Mouse (Mus musculus) adrenal gland, postnatal 25 days (tissue): Measurements from ENCODE around the gene Apobec1. TPM values are rescaled to one million over a fixed set of nuclear protein-coding genes. Genes with fewer than 3 reads are reported as not detected.
"Not testable (repeated sequence)": the region's sequence is repeated elsewhere in the genome, so short reads cannot be mapped to it uniquely, and the experiment has no call there.

Experiments used
- DNase-seq: peaks from one replicate; pipeline ENCODE4 v3.0.0; 2021; ENCODE audit warnings: mixed read lengths
- total RNA-seq: library from RNA; stranded (reverse); gene quantifications from 2 replicates; pipeline ENCODE4 v1.2.3, GENCODE M21; 2021

Gene Apobec1
- total RNA-seq, 1 experiment from 2014 or later: 8.7 TPM

DNA sequence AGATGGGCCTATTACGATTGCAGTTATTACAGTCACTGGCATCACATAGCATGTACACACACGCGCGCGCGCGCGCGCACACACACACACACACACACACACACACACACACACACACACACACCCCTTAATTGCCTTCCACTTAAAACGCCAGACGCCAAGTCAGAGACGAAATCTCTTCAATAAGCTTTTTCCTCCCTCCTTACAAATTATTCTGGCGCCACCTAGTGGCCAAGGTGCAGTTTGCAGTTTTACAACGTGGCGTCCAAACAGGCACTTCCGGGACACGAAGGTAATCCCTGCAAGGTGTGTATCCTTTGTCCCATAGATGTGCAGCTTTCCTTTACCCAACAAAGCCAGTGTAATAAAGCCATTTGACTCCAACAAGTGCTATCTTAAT lies 41.8 kb downstream of the Apobec1 start:
- peak; percentile 67 for DNase-seq

DNA sequence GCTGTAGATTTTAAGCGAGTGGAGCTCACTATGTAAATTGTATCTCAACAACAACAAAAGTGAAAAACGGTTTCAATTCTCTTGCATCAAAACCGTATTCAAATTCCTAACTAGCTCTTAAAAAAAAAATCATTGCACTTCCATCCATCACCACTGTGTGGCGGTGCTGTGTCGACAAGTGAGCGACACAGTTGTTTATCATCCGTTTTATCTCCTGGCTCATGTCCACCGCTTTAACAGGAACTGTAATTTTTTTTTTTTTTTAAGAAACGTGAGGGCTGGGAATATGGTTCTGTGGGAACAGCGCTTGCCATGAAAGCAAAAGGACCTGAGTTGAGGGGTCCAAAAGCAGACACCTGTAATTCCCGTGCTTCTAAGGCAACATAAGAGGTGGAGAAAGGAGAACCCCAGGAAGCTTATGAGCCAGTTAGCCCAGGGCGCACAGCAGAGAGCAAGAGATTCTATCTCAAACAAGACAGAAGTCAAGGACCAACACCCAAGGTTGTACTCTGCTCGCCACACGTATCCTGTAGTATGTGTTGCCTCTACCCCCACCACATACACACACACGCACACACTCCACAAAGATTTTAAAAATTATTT lies 45.2 kb downstream of the Apobec1 start:
- peak; percentile 48 for DNase-seq

DNA sequence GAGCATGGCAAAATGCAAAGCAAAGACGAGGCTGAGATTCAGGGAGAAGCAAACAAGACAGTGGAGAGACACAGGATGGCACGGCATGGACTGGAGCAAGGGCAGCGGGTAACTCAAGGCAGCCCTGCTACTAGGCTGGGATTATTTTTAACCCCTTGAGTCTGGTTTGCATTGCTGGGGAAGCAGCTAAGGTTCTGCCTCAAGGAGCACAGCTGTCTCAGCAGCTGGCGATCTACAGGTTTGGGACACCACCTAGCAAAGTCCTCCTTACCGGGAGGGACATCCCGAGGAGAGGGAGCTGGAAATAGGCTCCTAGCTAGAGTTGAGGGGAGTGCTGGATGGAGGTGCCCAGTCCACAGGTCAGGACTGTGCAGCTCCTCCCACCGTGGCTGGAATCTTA lies 47.0 kb downstream of the Apobec1 start:
- DNase-seq: no peak

DNA sequence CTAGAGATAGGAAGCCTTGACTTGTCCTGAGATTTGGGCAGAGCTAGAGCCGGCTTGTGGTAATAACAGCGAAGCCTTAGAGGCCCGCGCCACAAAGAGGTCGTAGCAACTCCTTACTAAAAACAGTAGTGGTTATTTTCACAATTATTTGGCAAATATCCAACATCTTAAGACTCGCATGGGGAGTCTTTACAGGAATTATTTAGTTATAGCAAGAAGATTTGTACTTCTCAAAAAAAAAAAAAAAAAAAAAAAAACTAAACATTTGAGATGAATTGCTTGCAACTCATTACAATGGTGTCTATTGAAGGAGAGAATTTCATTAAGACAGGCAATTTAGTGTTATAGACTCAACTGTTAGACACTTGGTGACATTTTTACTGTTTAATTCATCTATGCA lies 48.1 kb downstream of the Apobec1 start:
- no peak for DNase-seq

DNA sequence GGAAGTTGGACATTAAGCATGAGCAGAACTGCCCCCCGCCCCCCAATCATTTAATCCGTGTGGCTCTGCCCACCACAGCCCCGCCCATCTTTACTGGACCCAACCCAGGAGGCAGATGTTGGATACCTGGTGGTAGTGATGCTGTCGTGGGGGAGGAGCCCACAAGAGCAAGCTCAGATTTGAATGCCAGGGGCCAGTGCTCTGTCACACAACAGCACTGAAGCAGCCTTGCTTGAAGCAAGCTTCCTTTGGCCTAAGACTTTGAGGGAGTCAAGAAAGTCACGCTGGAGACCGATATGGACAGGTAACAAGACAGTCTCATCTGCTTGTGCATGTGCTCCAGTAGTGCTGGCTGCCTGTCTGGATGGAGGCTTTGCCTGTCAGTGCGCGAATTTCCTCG lies 48.6 kb downstream of the Apobec1 start, which contains the start of gene Aicda:
Gene Aicda (plus strand): TSS at position 196 of the 400 bp plus-strand sequence.
- no peak for DNase-seq

DNA sequence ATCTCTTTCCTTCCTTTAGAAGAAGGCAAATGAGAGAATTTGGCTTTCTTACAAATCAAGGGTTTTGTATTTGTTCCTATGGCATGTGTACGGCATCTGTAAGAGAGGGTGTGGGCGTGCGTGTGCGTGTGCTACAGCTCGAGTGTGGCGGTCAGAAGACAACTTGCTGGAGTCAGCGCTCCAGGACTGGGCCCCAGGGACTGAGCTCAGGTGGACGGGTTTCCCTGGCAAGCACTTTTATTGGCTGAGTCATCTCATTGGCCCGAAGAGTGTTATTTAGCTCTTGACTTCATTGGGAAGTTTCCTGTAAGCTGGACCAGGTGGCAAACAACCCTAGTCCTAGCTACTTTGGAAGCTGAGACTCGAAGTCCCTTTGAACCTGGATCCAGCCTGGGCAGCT lies 56.3 kb downstream of the Apobec1 start:
- DNase-seq: no peak

DNA sequence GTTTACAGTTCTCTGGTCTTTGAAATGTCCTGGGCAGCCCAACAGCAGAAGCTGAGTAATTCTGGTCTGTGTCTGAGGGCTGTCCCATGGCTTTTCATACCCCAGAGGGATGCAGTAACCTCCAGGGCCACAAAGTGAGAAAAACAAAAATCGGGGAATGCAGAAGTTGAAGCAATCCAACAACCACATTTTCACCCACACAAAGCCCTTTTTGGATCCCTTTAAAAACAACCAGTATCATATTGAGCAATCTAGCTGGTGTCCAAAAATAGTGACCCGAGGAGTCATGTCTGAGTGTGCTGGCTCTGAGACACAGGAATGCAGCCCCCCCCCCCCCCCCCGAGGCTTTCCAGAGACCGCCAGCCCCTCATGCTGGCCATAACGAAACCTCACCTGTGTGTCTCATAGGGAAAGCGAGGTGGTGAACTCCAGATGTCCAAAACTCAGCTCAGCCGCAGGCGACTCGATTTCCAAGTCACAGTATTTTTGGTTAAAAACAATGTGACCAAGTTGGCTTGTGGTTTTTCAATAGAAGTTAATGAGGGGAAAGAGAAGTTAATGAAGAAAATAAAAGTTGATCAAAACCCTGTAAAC lies 56.9 kb downstream of the Apobec1 start:
- no peak for DNase-seq

DNA sequence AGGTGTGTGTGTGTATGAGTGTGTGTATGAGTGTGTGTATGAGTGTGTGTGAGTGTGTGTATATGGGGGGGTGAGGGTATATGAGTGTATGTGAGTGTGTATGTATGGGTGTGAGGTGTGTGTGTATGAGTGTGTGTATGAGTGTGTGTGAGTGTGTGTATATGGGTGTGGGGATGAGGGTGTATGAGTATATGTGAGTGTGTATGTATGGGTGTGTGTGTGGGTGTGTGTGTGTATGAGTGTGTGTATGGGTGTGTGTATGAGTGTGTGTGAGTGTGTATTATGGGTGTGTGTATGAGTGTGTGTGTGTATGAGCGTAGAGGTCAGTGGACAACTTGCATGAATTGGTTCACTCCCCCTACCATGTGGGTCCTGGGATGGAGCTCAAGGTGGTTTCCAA lies 57.6 kb downstream of the Apobec1 start:
- DNase-seq: no peak

DNA sequence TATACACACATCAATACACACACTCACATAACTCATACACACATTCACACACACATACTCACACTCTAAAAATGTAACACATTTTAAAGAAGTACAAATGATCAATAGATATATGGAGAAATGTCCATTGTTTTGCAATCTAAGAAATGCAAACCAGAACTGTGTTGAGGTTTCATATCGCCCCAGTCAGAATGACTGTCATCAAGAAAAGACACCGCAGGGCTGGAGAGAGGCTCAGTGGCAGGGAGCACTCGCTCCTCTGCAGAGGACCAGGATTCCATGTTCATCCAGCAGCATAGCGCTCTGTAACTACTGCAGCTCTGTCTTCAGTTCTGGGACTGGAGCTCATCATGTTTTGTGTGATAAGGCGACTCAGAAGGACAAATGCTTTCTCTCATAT lies 58.7 kb downstream of the Apobec1 start:
- no peak for DNase-seq

DNA sequence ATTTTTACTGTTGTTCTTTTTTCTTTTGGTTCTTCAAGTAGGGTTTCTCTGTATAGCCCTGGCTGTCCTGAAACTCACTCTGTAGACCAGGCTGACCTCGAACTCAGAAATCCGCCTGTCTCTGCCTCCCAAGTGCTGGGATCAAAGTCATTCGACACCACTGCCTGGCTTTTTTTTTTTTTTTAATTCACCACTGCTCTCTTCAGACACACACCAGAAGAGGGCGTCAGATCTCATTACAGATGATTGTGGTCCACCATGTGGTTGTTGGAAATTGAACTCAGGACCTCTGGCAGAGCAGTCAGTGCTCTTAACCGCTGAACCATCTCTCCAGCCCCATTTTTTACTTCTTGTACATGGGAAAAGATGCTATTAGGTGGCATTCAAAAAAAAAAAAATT lies 59.8 kb downstream of the Apobec1 start:
- DNase-seq: not testable (repeated sequence)

DNA sequence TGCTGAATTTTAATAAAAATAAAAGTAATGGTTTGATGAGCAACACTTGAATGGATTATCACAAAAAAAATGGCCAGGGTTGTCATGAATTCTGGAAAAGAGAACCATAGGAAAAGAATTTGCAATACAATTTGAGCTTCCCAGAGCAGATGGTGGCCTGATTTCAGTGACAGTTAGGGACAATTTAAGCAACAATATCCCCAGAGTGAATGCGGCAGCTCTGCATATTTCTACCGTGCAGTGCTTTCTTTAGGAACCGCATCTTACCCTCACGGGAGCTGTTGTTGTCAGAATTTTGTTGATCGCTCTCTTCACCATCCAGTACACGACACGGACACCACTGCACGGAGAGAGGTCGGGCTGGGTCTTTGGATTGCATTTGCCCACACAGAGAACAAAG lies 62.7 kb downstream of the Apobec1 start:
- no peak for DNase-seq

DNA sequence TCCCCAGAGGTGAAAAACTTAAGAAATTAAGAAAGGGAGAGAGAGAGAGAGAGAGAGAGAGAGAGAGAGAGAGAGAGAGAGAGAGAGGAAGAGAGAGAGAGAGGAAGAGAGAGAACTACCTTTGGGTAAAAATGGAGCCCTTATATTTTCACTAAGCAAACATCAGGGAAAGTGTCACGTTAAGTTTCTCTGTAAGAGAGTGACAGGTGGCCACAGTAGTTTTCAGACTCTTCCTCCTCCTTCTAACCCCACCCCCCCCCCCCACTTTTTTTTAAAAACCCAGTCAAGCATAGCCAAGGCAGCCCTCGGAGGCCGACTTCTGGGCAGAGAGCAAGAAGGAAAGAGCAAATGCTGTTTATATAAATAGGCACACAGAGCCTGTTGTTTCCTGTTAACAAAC lies 68.2 kb downstream of the Apobec1 start:
- DNase-seq: no peak

DNA sequence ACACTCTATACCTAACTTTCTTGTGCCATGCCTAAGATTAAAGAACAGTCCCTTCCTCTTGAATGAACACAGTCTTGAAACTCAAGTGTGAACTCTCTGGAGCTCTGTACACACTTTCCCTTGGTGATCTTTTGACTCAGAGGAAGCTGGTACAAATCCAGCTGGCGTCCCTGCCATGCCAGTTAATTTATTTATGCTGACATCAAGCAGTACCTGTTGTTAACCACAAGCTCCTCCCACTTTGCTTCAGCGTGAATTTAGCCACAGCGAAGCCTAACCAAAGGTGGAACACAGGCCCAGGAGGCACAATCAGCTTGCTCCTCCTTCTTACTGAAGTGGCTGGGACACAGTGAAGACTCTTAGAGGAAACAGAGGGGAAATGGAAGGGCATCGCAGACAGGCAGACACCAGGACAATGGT lies 69.4 kb downstream of the Apobec1 start:
- no peak for DNase-seq

DNA sequence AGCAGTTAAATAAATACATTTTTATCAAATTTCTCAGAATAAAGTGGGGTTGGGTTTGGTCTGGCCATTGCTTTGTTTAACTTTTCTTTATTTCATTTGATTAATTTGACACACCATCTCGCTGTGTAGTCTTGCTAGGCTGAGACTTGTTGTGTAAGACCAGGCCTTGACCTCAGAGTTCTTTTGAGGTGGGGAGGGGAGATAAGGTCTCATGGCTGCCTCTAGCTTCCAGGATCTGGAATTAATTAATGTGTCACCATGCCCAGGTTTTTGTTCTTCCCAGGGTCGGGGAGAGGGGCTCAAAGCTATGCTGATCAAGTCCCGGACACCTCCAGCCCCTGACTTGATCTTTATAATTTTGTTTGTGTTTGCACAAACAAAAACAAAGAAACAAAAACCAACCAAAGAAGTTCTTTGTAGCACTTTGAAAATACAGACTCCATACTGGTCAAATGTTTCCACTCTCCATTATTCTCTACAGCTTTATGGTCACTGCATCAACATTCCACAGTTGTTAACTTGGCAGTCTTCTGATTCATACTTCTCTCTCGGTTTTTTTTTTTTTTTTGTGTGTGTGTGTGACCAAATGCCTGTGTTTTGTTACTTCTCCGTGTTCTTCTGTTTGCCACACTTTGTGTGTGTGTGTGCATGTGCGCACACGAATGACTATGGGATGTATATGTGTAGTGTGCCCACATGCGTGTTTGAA lies 70.6 kb downstream of the Apobec1 start:
- no peak for DNase-seq

DNA sequence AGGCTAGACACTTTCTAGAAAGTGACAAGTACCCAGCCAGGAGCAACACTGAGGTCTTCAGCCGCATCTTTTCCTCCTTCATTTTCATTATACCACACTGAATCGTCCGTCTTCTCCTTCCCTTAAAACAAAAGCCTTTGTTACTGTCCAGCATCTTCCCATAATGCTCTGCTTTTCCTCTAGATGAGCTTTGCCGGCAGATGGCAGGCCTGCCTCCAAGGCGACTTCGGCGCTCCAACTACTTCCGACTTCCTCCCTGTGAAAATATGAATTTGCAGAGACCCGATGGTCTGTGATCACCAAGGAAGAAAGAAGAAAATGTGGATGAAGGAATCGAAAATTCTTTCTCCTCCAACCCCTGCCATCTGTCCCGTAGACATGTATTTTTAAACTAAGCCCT lies 74.1 kb downstream of the Apobec1 start:
- DNase-seq: no peak

Other genes with a start within 250 kb of the Apobec1 start
- gene Rimklb, start 103.7 kb downstream of the Apobec1 start, total RNA-seq: 0.52 TPM in 1 of 2 replicates, not detected in the other
- gene Mfap5, start 96.6 kb downstream of the Apobec1 start, total RNA-seq: 7.5 and 8.6 TPM in 2 replicates
- not detected in 2 replicates for gene Aicda, start 48.6 kb downstream of the Apobec1 start, total RNA-seq
- not detected in 2 replicates for gene Gdf3, start 7.6 kb upstream of the Apobec1 start, total RNA-seq
- gene Dppa3, start 24.0 kb upstream of the Apobec1 start, total RNA-seq: not detected in 2 replicates
- gene Nanog, start 105.0 kb upstream of the Apobec1 start, total RNA-seq: not detected in 2 replicates
- 4.8 and 7.9 TPM in 2 replicates for gene Slc2a3, start 199.2 kb upstream of the Apobec1 start, total RNA-seq
- 22.0 and 22.8 TPM in 2 replicates for gene Foxj2, start 217.5 kb upstream of the Apobec1 start, total RNA-seq